Mouse (Mus musculus): ENCODE measurements at regions not wholly inside any gene's neighbourhood (a gene's known extent, or its start where the extent isn't known, plus 50 kb on each side); places are given as distances from the start of the nearest gene placed in this dataset.

GRCm38 (mm10) chrX:143024325-143024971, 57.9 kb upstream of the Ammecr1 start:
- peak; percentile 57 for DNase-seq (ENCODE audit: extremely low spot score, low read depth, low spot score)

- DNase-seq (ENCODE audit: extremely low spot score, low read depth, low spot score), result no peak
Measured at GRCm38 (mm10) chrX:143030371-143031010, 64.0 kb upstream of the Ammecr1 start.

- no peak for DNase-seq (ENCODE audit: extremely low spot score, low read depth, low spot score)
Measured at GRCm38 (mm10) chrX:143039878-143040277, 59.5 kb upstream of the Rtl9 start.

- no peak for DNase-seq (ENCODE audit: extremely low spot score, low read depth, low spot score)
Measured at GRCm38 (mm10) chrX:143044296-143044695, 55.1 kb upstream of the Rtl9 start.

- no peak for DNase-seq (ENCODE audit: extremely low spot score, low read depth, low spot score)
Measured at GRCm38 (mm10) chrX:143046293-143046692, 53.1 kb upstream of the Rtl9 start.

Measured in hindlimb bud, embryonic 11.5 days (tissue).